Mouse (Mus musculus) B cell, adult 2 months (primary cell): ENCODE data around the gene Esrrg.

ENCODE experiments used
- DNase-seq, 2 experiments: peaks; one replicate each; pipeline ENCODE4 v3.0.0; 2022

Esrrg gene

DNA sequence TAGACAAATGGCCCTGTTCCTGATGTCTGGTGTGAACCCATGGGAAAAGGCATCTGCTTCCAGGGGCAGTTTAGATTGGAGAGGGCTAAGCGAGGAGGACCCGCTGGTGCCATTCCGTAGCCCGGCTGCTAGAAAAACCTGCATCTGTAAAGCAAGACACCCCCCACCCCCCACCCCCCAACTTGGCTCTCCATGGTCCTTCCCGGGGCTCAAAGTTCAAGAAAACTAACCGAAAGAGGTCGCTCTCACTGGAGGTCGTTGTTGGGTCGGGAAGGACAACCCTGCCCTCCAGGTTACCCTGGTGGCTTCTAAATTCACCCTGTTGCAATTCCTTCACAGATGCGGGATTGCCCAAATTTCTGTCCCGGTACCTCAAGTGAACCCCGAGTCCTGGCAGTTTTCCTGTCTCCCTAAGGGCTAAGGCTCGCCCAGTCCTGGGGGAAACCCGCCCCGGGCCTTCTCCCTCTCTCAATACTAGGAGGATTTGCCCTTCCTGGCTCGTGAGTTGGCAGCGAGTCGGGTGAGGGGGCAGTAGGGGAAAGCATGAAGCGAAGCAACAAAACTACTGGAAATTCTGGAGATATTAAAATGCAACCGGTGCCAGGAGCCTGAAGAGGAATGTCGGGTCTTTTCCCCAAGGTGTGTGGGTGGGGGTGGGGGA is at the start of gene Esrrg:
TSS of gene Esrrg (plus strand) at position 531 of the 661 bp plus-strand sequence.
- DNase-seq: no peak

DNA sequence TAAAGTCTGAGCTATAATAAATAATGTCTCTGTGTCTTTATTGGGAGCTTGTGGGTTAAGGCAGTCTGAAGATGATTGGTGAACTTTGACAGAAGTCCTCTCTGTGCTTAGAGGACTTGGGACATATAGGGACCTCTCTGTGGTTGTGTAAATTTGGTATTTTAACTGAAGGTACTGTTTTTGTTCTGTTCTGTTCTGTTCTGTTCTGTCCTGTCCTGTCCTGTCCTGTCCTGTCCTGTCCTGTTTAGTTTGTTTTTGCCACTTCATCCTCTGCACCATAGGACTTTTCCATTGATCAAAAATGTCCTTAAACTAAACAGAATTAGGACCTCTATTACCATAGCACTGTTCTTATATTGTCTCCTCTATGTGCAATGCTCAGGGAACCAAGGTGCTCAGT is 24.6 kb upstream of the Esrrg start:
- no peak for DNase-seq

DNA sequence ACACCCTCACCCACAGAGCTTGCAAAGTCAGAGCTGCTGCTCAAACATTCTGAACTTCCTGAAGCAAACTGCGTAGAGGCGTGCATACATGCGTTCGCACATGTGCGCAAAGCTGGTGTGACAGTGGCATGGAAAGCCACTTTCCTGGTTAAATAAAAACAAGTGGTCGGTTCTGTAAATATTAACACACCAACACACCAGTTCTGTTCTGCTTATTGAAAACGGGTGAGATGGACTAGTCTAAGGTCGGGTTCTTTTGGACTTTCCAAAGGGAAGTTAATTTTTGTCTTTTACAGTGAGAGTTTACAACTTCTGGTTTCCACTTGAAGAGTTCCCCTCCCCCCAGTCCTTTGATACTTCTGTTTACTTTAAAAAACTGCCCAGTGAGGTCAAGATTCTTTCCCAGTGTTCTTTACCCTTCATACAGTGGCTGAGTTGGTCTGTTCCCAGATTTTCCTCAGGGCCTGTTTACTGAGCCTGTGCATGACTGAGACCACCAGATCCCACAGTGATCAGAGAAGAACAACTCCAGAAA is 22.0 kb upstream of the Esrrg start:
- DNase-seq: no peak

DNA sequence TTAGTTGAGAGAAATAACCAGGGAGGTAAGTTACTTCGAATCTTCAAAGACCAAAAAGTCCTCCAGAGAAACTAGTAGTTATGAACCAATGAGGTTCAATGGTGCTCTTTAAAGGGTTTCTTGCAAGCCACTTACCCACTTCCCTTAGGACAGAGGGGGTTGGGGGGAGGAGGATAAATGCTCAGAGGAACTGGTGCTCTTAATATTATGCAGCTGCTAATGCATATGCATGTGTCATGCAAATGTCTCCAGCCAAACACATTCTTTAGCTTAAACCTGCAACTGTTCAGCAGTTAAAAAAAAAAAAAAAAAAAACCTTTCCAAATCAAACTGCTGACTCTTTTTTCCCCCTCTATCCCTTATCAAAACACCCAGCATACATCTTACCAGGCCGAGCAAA is 5.6 kb upstream of the Esrrg start:
- no peak for DNase-seq

DNA sequence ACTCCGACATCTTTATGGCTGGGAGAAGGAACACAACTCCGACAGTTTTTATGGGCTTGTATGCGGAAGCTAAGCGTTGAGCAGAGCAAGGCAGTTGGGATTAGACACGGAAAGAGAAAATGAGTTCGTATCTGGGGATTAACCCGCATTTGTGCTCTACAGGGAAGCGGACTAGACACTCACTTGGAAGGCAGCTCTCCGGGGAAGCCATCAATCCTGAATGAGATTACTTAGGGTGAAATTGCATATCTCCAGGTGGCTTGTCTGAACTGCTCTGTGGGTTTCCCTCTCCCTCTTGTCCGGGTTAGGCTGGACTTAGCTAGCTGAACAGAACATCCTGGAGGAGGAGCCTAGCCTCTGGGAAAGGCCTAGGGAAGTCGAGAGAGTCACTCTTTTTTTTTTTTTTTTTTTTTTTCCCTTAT is 4.5 kb upstream of the Esrrg start:
- DNase-seq: no peak

DNA sequence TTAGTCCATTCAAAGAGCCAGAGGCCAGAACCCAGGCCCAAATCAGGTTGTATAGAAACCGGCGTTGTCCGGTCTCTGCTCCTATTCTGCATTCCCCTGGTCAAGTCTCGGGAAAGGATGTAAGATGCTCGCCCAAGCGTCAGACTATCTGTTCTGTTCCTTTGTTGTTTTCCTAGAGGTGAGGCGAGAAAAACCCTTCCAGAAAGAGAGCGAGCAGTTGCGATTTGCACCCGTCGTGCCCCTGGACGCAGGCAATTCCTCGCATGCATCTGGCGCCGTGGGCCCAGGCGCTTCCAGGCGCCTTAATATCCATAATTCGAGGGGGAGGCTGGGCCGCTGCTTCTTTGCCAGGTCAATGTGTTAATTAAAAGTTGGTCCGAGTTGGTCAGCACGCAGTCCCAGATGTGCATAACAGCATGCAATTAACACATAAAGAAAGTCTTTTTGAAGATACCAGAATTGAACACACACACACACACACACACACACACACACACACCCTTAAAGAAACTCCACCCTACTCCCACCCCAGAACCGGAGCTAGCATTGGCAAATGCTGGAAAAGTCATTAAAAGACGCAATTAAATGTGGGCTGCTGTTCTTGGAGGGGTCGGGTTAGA is 3.8 kb upstream of the Esrrg start:
- no peak for DNase-seq

DNA sequence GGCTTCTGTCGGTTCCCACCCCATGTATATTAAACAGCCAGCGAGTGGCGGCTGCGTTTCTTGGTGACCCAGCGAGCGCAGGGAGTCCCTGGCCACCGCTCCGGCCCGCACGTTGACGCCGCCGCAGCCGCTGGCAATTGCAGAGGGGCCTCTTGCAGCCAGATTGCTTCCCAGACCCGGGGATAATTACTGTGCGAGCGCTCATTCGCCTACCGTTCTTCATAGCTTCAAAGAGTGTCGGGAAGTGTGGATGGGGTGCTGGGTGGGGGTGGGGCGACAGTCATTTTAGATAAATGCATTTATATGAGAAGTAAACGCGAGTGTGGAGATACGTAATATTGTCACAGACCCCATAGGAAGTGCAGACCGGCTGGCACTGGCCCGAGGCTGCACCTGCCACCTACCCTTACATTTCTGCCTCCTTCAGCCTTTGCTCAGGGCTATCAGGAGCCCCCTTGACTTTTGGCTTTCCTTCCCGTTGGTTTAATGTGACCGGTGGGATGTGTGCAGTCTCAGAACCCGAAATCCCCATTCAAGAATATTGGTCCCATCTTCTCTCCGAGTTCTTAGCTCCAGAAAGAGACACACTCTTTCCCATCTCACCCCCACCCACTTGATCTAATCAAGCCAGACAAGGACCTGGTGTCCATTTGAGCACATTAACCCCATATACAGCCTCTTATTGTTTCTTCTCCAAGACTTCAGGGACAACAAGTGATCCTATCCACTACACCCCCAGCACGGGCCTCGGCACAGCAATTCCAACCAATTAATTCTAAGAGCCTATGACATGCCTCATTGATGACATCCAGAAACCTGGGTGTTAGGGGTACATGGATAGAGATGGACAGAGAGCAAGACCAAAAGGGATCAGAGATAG is 3.0 kb upstream of the Esrrg start:
- no peak for DNase-seq

DNA sequence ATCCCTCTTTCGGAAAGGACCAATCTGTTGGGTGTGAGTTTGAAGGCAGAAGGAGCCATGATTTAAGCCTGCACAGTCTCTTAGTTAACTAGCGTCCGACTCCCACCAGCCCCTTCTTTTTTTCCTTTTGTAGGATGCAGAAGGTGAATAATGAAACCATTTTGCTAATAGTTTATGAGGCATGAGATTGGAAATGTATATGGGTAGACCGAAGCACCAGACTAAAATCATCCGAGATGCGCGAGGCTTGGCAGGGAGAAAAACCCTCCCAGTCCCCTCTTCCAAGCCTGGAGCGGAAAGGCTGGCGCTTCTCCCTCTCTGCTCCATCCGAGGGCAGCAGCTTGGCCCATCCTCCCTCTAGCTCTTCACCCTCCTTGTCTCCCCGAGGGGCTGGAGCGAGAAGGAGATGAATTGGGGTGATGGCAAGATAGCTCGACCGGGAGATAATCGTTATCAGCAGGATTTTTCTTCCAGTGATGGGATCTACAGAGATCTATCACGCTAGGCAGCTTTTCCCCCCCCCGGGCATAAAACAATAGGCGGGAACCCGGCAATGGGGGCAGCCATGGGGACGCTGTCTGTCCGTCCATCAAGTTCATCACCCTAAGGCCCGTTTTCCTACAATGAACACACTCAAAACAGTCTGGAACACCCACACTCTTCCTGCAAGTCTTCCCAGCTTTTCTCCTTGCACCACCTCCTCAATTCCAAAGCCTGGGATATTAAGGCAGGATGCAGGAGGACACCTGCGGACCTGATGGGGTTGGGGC is 2.1 kb upstream of the Esrrg start:
- DNase-seq: no peak

DNA sequence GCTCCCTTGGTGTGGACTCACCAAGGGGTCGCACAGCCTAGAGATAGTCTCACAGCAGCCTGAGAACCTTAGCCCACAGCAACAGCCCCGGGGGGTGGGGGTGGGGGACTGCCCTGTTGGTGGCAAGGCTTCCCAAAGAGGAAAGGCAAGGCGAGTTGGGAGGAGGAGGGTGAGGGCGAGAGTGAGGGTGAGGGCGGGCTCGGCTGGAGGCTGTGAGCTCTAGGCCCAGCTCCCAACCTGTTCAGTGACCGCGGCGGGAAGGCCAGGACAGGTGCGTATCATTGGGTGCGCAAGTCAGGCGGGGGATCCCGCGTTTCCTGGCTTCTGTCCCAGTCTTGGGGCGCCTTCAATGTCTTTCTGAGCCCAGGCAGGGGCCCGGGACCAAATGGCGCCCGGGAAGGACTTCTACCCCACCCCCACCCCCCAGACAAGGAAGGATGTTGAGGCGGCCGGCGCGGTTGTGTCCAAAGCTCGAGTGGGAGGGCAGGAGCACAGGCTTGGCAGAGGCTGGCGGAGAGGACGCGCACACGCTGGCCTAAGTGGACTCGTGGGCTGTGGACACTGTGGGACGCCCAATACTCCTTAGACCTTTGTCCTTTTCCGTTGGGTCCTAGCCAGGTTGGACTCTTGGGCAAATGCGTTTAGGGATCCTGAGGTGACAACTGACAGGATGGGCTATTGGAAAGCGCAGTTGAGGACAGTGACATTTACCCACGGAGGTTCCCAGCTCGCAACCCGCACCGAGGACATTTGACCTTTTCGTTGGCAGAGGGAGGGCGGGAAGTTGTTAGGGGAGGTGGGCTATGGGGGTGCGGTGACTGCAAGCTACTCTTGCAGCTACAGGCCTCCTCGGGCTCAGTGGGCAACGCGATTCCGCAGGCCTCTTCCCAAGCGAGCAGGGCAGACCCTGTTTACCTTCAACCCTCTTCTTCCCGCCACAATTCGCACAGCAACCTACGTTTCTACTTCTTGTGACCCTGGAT is 1.2 kb upstream of the Esrrg start:
- no peak for DNase-seq

DNA sequence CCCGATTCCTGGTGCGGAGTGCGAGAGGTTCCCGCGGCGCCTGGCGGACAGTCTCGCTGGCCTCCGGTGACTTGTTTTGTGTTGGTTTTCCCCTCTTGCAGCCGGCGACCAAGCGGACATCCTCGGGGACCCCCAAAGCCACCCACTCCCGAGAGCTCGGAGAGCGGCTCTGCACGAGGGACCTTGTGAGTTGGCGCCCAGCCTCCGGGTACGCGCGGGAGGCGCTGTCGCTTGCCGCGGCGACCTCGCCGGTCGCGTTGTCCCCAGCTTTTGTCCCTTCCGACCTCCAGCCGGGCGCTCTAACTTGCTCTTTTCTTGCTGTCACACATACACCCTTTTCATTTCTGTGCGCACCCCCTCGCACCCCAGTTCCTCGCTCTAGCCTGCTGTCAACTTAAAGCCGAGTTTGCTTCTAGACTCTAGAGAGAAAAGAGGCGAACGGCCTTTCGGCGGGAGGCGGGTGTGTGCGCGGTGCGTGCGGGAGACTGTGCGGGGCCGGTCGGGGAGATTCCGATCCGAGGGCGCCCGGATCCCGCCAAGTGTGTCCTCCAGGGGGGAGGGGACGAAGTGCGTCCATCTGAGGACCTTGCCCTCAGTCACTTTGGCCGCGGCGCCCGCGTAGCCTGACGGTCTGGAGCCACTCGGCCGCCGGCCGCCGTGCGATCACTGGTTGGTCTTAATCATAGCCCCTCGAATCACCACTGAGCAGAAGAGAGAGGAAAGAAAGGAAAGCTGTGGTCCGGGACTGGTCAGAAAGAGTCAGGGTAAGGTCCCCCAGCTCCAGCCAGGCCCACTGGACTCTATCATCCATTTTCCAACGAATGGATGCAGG is 646 bp downstream of the Esrrg start:
- DNase-seq: peak in 1 of 2 experiments; percentile 12

DNA sequence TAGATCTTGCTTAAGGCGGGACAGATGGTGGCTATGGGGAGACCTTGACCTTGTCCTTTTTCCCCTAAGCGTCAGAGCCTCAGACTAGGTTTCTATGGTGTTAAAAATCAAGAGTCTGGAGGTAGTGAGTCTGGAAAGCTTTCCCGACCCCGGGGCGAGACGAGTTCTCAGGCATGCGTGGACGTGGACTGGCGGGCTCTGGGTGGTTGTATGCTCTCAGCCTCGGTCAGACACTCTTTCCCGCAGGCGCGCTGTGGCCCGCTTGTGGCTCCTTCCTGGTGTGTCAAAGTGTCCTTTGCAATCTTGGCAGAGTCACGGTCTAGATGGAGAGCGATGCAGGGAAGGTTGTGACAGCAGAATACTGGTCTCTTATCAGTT is 1.3 kb downstream of the Esrrg start:
- DNase-seq: no peak

DNA sequence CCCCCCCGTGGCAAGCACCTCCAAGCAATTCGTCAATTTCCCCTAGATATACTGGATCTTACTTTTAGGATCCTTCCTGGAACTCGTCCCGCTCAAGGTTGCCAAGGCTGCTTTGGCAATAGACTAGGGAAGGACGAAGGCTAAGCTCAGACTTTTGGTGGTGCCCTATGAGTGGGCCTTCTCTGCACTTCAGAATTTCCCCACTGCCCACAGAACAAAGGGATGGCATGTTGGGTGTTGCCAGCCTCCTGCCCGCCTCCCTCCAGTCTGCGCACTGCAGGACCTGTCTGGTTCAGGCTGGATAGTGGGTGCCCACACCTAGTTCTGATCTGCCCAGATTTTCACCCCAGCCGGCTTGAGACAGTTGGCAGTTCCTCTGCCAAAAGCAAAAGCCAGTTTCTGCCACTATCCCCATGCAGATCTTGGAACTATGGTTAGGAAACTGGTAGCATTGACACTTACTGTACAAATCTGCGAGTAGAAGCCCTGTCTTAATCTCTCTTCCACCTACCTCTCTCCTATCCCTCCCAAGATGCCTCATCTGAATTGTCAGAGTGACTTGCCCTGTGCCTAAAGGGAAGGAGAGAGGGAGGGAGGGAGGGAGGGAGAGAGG is 1.9 kb downstream of the Esrrg start:
- no peak for DNase-seq

DNA sequence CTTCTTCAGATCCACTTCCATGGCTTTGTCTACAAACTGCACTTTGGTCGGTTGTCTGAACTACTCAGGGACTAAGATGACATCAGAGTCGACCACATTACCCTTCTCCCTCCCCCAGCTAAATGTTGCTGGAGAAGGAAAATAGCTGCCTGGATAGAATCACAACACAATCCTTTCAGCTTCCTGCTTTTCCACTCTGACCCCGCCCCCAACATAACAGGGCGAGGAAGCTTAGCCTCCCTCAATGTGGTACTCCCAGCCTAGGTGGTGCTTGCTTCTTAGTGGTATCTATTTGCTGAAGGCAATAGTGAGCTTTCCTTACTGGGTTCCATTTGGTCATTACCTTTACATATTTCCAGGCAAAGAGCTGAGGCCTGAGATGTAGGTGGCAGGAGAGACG is 3.3 kb downstream of the Esrrg start:
- DNase-seq: no peak

DNA sequence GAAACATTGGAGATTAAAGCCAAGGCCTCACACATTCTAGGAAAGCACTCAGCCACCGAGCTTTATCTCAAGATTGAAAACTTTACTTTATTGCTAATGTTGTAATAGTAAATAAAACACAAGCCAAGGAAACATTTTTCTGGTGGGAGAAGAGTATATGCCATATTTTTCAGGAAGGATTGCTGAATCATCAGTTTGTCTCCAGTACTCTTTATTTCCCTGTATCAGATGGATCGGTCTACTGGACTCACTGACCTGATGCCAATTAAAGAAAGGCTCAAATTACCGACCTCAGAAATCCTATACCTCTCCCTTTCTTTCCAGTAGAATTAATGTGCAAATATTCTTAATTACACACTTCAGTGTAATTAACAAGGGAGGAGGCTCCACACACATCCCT is 4.7 kb downstream of the Esrrg start:
- no peak for DNase-seq

DNA sequence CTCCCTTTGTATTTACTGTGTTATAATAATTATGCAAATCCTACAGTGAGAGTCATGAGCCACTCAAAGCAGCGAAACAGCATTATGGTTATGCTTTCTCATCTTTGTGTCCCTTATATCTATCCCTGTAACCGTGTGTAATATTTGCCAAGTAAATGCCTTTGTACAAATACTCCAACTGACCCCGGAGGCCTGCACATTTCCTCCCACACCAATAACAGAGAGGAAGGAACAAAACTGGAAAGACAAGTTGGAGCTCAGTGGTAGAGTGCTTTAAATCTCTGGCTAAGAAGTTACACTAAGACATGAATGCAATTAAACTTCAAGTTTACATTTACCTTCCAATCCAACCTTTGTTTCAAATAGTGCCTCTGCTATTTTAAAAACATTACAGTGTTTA is 15.4 kb downstream of the Esrrg start:
- DNase-seq: no peak

DNA sequence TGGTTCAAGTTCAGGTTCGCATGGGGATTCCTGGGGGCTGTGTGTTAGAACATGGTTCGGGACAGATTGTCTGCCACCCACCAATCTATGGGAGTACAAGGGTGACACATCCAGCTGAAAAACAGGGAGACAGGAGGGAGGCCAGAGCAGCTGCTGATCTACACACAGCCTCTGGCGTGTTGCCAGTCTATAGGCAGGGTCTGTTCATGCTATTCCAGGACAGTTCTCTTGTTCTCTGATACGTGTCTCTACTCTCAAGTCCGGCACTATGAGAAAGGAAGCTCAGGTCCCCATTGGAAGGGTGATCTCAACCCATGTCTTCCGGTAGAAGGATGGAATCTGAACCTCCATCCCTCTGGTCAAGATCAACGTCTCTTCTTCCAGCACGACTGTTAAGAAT is 21.8 kb downstream of the Esrrg start:
- no peak for DNase-seq

DNA sequence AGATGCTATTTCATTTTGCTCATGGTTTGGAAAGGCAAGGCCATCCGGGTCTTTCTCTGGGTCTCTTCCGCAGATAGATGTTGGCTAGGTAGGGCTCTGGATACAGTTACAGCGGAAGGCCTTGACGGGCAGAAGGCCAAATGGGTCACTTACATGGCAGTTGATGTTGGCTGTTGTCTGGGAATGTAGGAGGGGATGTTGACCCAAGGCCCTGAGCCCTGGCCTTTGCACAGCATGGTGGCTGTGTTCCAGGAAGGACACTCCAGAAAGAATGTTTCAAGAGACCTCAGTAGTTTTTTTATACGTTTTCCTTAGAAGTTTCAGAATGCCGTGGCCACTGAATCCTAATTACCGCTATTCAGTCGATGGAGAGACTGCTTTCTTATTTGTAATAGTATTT is 22.9 kb downstream of the Esrrg start:
- no peak for DNase-seq

DNA sequence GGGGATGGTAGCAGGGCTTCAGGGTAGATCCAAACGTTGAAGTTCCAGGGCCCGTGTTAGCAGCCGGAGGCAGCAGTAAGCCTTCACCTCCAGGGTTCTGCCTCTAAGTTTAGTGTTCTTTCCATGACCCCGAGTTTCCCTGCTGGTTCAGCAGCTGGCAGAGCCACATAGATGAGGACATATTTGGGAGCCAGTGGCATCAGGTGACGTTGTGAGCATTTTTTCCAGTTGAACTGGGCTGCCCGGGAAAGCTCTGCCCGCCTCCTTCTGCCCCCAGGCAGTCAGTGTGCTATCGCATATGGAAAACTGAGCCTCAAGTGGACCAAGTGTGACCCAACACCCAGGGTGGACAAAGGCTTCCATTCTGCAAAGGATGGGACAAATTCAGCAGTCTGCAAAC is 36.7 kb downstream of the Esrrg start:
- DNase-seq: no peak

DNA sequence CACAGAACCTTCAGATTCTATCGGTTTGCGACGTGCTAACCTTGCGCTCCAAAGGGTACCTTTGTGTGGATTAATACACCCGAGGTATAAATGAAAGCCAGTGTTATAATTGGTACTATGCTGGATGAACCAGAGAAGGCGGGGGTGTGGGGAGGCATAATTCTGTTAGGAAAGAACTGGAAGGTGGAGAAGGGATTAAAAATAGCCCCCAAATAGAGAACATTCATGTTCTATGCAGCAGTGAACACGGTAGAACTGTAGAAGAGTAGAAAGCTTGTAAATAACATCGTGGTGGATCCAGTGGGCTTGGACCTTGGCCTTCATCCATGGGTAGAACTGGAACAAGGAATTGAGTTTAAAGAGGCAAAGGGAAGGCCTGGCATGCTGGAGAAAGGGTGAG is 40.0 kb downstream of the Esrrg start:
- DNase-seq: no peak

DNA sequence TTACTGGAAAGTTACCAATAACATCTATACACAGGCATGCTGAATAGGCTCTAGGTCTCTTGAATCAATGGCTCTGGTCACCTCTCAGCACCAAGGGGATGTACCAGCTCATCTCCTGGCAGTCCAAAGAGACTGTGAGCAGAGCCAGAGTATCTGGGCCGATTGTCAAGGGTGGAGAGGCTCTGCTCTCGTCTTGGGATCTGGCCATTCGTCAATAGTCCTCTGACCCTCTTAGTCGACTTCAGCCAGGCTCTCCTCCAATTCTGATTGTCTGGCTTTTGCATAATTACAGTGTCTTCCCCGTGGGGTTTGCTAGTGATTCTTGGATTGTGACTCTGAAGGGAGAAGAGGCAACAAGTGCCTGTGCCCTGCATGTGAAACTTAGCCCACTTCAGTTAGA is 41.3 kb downstream of the Esrrg start:
- no peak for DNase-seq
